Mouse (Mus musculus) limb, embryonic 12.5 days (tissue): Measurements from ENCODE around the gene Galnt12. TPM values are rescaled to one million over a fixed set of nuclear protein-coding genes. Genes with fewer than 3 reads are reported as not detected.

Experiments used
- ATAC-seq: fragments of 200-750 bp; cut with Nextera tagmentation; 2 replicates; pipeline ENCODE4 v1.8.0; 2017; ENCODE audit warnings: low read depth, moderate TSS enrichment; ENCODE audit not compliant: insufficient number of reproducible peaks, insufficient read depth, low FRiP score, low TSS enrichment
- H3K27ac ChIP-seq: fragments of 300-500 bp; sonication (generic); 2 replicates; pipeline ENCODE4 v1.5.1; 2016; ENCODE audit warnings: mild to moderate bottlenecking, moderate library complexity
- H3K27me3 ChIP-seq: fragments of 300-500 bp; sonication (generic); 2 replicates; pipeline ENCODE4 v1.6.1; 2016; ENCODE audit warnings: mild to moderate bottlenecking, moderate library complexity
- H3K36me3 ChIP-seq: fragments of 300-500 bp; sonication (generic); 2 replicates; pipeline ENCODE4 v1.6.1; 2016; ENCODE audit warnings: mild to moderate bottlenecking, moderate library complexity
- H3K4me1 ChIP-seq: fragments of 300-500 bp; sonication (generic); replicated peaks from 2 replicates; pipeline ENCODE4 v1.6.1; 2016
- H3K4me2 ChIP-seq: fragments of 300-500 bp; sonication (generic); 2 replicates; pipeline ENCODE4 v1.6.1; 2016; ENCODE audit warnings: mild to moderate bottlenecking, moderate library complexity
- H3K4me3 ChIP-seq: fragments of 300-500 bp; sonication (generic); replicated peaks from 2 replicates; pipeline ENCODE4 v1.5.1; 2016; ENCODE audit warnings: mild to moderate bottlenecking
- H3K9ac ChIP-seq: fragments of 300-500 bp; sonication (generic); replicated peaks from 2 replicates; pipeline ENCODE4 v1.6.1; 2016; ENCODE audit warnings: mild to moderate bottlenecking, moderate library complexity
- H3K9me3 ChIP-seq: fragments of 300-500 bp; sonication (generic); 2 replicates; pipeline ENCODE4 v1.6.1; 2016; ENCODE audit warnings: mild to moderate bottlenecking, moderate library complexity
- WGBS: fragments of 180-500 bp; shearing (Covaris S2); methylation state at CpG from one replicate; pipeline ENCODE4 v1.1.7; 2016; 5-methylcytosine and 5-hydroxymethylcytosine counted together
- polyA plus RNA-seq: library from polyadenylated mRNA; unstranded; fragments of >200 nt; fragmentation: Nextera tagmentation; extraction: Ambion mirVana; gene quantifications from 2 replicates; pipeline ENCODE4 v1.2.1, GENCODE M21; 2016

Galnt12 gene
- polyA plus RNA-seq, 1 experiment from 2014 or later: 4.1 TPM

DNA sequence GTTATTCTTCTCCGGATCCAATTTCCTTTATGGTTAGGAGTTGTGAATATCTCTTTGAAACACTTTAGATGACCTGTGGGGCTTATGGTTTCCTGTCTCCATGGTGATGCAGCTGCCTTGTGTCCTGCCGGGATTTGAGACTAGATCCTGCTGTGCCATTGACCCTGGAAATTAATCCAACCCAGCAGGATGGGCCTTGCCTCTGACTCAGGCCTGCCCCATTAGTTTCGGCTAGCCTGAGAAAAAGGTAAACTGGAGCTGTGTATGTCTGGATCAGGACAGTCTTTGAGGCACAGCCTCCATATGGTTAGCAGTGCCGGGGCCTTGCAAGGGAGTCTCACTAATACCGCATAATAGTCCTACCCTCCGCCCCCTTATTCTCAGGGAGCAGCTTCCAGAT is 1.9 kb downstream of the Galnt12 start:
- no peaks in the 10 kb centered on the region for H3K9me3 ChIP-seq
- H3K4me3 ChIP-seq: no peak overlapping the region
- H3K4me1 ChIP-seq: peaks cover 8% of the 10 kb centered on the region
- H3K27me3 ChIP-seq: peaks cover 39% of the 10 kb centered on the region
- H3K27ac ChIP-seq: no peak overlapping the region
- no peaks in the 10 kb centered on the region for H3K36me3 ChIP-seq
- H3K9ac ChIP-seq: no peak overlapping the region
- WGBS: 31% methylated on average over 6 of the region's 6 CpGs
- H3K4me2 ChIP-seq: no peak overlapping the region
- no peak for ATAC-seq

DNA sequence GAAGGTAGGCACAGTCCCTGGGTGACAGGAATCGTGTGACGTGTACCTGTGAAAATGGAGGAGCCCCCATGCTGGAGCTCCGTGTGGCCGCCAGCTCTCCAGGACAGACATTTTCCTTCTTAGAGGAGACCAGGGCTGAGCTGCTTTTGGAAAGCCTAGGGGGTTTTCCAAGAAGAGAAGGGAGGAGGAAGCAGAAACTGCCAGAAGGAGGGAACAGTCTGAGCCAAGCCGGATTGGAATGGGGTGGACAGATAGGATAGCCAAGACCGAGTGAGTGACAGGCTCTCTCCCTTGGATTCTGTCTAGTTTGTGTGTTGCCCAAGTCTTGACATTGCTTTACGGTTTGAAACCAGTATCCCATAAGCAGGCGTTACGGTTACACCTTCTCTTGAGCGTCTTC is 11.9 kb downstream of the Galnt12 start:
- H3K4me1 ChIP-seq: no peaks in the 10 kb centered on the region
- H3K27me3 ChIP-seq: no peaks in the 10 kb centered on the region
- H3K4me3 ChIP-seq: no peak overlapping the region
- no peak overlapping the region for H3K4me2 ChIP-seq
- ATAC-seq: no peak
- H3K9ac ChIP-seq: no peak overlapping the region
- no peaks in the 10 kb centered on the region for H3K9me3 ChIP-seq
- WGBS: 93% methylated on average over 10 of the region's 10 CpGs
- no peaks in the 10 kb centered on the region for H3K36me3 ChIP-seq
- H3K27ac ChIP-seq: no peak overlapping the region

DNA sequence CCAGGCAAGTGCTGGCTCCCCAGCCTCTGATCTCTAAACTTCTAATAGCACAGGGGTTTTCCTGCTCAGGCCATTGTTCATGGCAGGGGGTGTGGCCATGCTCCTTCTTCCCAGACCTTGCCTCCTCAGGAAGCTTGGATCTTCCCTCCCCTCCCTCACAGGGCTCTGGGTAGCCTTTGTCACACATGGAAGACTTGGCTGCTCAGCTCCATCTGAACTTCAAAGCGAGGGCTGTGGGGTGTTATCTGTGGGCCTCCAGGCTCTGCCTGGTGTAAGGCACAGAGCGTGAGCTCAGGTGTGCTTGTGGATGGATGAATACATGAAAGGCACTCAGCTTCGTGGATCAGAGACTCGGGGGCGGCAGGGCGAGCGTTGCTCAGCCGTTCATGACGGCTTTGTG is 20.2 kb downstream of the Galnt12 start:
- ATAC-seq: no peak
- H3K27ac ChIP-seq: no peak overlapping the region
- H3K27me3 ChIP-seq: no peaks in the 10 kb centered on the region
- no peaks in the 10 kb centered on the region for H3K4me1 ChIP-seq
- 59% methylated on average over 9 of the region's 9 CpGs for WGBS
- H3K9me3 ChIP-seq: no peaks in the 10 kb centered on the region
- H3K9ac ChIP-seq: no peak overlapping the region
- no peak overlapping the region for H3K4me3 ChIP-seq
- no peaks in the 10 kb centered on the region for H3K36me3 ChIP-seq
- H3K4me2 ChIP-seq: no peak overlapping the region

DNA sequence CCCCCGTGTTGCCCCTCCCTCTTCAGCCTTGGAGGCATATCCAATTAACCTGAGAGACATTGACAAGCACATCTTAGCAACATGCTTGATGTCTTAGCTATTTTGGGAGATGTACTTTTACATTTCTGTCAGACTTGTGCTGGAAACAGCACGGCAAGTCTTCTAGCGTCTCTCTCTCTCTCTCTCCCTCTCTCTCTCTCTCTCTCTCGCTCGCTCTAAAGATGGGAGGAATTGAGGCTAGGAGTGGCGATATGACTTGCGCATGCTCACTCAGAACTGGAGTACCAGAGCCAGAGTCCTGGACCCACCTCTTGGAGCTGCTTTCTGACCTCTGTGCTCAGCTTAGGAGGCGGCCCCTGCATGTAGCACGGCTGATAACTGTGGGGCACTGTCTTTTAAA is 20.9 kb downstream of the Galnt12 start:
- ATAC-seq: no peak
- Histone ChIP-seq H3K27ac (no peak overlapping the region), H3K4me1 (no peaks in the 10 kb centered on the region), H3K4me2 (no peak overlapping the region), H3K9me3 (no peaks in the 10 kb centered on the region), H3K36me3 (no peaks in the 10 kb centered on the region), H3K9ac (no peak overlapping the region), H3K4me3 (no peak overlapping the region), H3K27me3 (no peaks in the 10 kb centered on the region)
- WGBS: 68% methylated on average over 9 of the region's 9 CpGs

DNA sequence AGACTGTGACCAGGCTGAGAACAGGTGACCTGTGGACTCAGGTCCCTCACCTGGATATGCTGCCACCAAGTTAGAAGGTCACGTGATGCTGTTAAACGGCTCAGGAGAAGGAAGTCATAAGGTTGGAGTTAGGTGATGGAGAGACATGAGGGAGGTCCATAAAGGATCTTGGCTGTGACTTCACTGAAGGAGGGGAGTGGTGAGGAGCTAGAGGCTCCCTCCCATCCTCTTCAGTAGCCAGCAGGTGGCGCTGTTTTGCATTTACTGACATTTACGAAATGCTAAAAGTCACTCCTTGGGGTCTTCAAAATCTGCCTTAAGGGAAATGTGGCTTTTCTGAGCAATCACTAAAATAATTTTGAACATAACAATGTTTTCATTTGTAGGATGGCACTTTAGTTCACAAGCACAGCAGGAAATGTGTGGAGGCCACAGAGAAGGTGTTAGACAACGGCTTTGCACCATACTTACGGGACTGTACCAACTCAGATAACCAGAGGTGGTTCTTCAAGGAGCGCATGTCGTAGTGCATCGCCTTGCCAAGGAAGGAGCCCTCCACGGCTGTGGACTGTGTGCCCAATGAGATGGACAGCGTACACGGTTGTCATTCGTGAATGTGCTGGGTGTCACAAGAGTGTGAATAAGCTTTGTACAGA is 30.5 kb downstream of the Galnt12 start:
- Histone ChIP-seq H3K27me3 (no peaks in the 10 kb centered on the region), H3K4me3 (no peak overlapping the region), H3K36me3 (no peaks in the 10 kb centered on the region), H3K9ac (no peak overlapping the region), H3K27ac (no peak overlapping the region), H3K4me1 (no peaks in the 10 kb centered on the region), H3K4me2 (no peak overlapping the region), H3K9me3 (peaks cover 6% of the 10 kb centered on the region)
- no peak for ATAC-seq
- WGBS: 62% methylated on average over 13 of the region's 13 CpGs

DNA sequence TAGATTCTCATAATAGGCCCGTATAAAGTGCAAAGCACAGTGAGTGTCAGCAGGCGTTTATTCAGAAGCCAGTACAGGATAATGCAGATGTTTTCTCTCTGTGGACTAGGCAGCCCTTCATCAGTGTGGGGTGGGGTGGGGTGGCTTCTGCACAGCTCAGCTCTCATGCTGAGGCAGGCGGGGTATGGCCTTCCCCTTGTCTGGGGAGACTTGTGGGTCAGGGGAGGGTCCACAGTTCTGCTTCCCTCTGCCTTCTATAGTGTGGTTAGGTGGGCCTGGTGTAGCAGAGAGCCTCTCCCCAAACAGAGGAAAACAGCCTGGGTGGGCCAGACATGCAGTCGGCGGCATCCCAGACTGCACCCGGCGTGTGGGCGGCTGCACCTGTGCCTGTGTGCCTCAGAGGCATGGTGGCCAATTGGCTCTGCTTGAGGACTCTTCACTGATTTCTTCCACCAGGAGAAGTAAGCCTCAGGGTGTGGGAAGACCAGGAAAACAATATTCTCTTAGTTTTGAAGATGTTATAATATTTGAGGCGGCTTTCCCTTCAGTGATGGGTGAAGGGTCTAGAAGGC is 32.5 kb downstream of the Galnt12 start:
- H3K4me2 ChIP-seq: no peak overlapping the region
- H3K4me3 ChIP-seq: no peak overlapping the region
- no peak overlapping the region for H3K9ac ChIP-seq
- H3K36me3 ChIP-seq: no peaks in the 10 kb centered on the region
- H3K27ac ChIP-seq: no peak overlapping the region
- no peak for ATAC-seq
- no peaks in the 10 kb centered on the region for H3K27me3 ChIP-seq
- 76% methylated on average over 9 of the region's 9 CpGs for WGBS
- H3K9me3 ChIP-seq: peaks cover 9% of the 10 kb centered on the region
- no peaks in the 10 kb centered on the region for H3K4me1 ChIP-seq

DNA sequence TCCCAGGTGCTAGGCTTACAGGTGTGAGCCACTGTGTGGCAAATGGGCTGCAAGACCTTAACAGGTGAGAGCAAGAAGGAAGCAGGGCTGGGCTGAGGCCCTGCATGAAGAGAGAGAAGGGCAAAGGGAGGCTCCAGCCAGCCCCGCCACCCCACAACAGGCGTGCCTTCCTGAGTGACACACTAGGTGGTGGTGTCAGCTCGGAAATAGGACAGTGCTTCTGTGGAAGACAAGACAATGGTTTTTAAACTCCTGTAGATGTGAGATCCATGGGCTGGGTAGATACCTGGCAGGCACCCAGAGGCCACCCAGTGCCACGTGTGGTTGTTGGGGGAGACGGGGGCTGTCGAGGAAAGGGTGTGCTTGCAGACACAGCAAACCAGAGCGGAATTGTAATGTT is 36.8 kb downstream of the Galnt12 start:
- Histone ChIP-seq H3K4me3 (no peak overlapping the region), H3K27me3 (no peaks in the 10 kb centered on the region), H3K4me1 (0 out of 2 replicates have a peak, but pooled peaks cover 11% of the 10 kb centered on the region), H3K9me3 (peaks cover 9% of the 10 kb centered on the region), H3K4me2 (no peak overlapping the region), H3K27ac (no peak overlapping the region), H3K9ac (no peak overlapping the region), H3K36me3 (no peaks in the 10 kb centered on the region)
- ATAC-seq: no peak
- 78% methylated on average over 7 of the region's 7 CpGs for WGBS

DNA sequence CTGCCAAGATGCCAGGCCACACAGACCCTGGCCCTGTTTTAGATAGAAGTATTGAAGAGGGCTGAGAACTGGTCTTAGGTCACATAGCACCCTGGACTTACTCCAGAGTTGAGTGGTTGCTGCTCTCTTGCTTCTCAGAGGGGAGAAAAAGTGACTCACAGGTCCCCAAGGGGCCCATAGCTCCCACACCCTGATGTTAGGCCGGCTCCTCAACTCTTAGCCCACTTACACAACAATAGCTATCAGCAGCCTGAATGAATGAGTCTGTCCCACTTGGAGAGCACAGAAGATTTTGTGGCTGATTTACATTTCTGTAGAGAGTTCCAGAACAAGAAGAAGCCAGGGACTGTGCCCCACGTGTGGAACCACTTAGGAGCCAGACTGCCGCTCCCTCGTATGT is 37.9 kb downstream of the Galnt12 start:
- no peaks in the 10 kb centered on the region for H3K36me3 ChIP-seq
- WGBS: 59% methylated on average over 4 of the region's 4 CpGs
- H3K9me3 ChIP-seq: peaks cover 9% of the 10 kb centered on the region
- no peak for ATAC-seq
- H3K4me1 ChIP-seq: 0 out of 2 replicates have a peak, but pooled peaks cover 11% of the 10 kb centered on the region
- H3K27me3 ChIP-seq: no peaks in the 10 kb centered on the region
- H3K27ac ChIP-seq: no peak overlapping the region
- H3K4me2 ChIP-seq: no peak overlapping the region
- H3K4me3 ChIP-seq: no peak overlapping the region
- no peak overlapping the region for H3K9ac ChIP-seq

DNA sequence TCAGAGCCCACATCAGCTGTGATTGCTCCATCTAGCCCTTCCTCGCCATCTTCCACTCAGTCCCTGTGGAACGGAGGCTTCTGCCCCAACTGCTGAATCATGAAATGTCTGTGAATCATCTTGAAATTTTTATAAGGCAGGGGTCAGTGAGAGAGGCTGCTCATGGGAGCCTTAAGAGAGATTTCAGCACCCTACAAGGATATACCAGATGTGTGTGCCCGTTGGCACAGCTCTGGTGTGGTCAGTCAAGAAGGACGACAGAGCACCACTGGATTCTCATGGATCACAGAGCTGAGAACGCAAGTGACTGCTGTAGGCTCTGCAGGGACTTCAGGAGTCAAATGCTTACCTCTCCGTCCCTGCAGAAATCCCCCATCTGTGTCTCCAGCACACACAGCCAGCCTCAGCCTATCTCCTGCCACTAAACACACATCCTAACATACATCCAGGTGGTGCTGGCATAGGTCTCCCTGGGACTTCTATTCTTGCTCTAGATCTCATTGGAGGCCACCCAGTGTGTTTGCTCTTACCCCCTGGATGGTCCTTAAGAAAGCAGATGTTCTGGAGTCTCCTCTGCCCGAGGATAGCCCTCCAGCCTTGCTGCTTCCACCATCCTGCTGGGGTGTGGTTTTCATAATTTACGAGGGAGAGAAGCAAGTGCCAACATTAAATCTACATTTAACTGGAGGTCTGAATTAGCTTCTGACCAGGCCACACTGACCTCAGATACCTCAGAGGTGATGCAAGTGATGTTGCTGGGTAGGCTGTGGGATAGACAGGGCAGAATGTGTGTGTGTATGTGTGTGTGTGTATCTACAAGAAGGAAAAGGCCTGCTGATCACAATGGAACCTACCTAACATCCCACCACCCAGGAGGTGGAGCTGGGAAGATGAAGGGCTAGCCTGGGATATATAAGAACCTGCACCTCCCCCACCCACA is 38.7 kb downstream of the Galnt12 start:
- H3K4me3 ChIP-seq: no peak overlapping the region
- H3K9me3 ChIP-seq: peaks cover 9% of the 10 kb centered on the region
- 0 out of 2 replicates have a peak, but pooled peaks cover 11% of the 10 kb centered on the region for H3K4me1 ChIP-seq
- 75% methylated on average over 8 of the region's 8 CpGs for WGBS
- H3K36me3 ChIP-seq: no peaks in the 10 kb centered on the region
- H3K27ac ChIP-seq: no peak overlapping the region
- no peak overlapping the region for H3K9ac ChIP-seq
- no peak overlapping the region for H3K4me2 ChIP-seq
- no peak for ATAC-seq
- H3K27me3 ChIP-seq: no peaks in the 10 kb centered on the region

DNA sequence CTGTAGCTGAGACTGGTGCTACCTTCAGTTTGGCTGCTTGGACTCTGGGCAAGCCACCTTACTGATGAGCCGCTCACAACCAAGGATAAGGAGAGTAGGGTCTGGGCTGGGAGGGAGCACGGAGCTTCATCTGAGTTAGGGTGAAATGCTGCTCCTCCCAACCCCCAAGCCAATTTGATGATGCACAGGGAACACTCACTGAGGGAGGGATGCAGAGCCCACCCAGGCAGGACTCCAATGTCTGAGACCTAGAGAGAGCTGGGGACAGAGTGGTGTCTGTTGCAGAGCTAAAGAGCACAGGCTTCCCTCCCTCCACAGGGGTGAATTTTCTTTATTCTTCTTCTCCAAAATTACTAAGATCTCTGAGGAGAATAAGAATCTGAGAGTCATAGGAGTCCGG is 40.2 kb downstream of the Galnt12 start:
- Histone ChIP-seq H3K4me3 (no peak overlapping the region), H3K4me2 (no peak overlapping the region), H3K4me1 (0 out of 2 replicates have a peak, but pooled peaks cover 11% of the 10 kb centered on the region), H3K27ac (no peak overlapping the region), H3K9ac (no peak overlapping the region), H3K27me3 (no peaks in the 10 kb centered on the region), H3K36me3 (no peaks in the 10 kb centered on the region), H3K9me3 (peaks cover 5% of the 10 kb centered on the region)
- ATAC-seq: no peak
- WGBS: 88% methylated on average over 3 of the region's 3 CpGs

DNA sequence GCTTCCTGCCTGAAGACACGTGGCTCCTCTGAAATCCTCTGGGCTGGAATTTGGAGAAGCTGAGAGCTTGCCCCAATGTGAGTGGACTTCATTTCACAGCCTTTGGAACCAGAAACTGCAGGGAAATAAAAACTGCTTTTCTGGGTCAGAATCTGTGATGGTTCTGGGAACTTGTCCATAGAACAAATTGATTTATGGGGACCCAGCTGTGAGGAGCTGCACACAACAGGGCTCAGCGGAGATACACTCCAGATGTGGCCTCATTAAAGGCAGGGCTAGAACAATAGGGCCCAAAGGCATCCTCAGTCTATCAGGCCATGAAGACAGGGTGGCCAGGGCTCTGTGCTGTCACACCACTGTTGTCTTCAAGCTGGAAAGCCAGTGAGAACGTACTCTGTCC is 40.7 kb downstream of the Galnt12 start:
- H3K4me3 ChIP-seq: no peak overlapping the region
- no peaks in the 10 kb centered on the region for H3K36me3 ChIP-seq
- H3K9ac ChIP-seq: no peak overlapping the region
- ATAC-seq: no peak
- no peaks in the 10 kb centered on the region for H3K27me3 ChIP-seq
- no peak overlapping the region for H3K27ac ChIP-seq
- no peak overlapping the region for H3K4me2 ChIP-seq
- H3K9me3 ChIP-seq: peaks cover under 1% of the 10 kb centered on the region
- WGBS: 35% methylated on average over 3 of the region's 3 CpGs
- 0 out of 2 replicates have a peak, but pooled peaks cover 11% of the 10 kb centered on the region for H3K4me1 ChIP-seq
